Mouse (Mus musculus) intestine, embryonic 15.5 days (tissue): Measurements from ENCODE around the gene Zfp553. TPM values are rescaled to one million over a fixed set of nuclear protein-coding genes. Genes with fewer than 3 reads are reported as not detected.
A peak's percentile ranks its signal among the peaks of the same experiment; 100 is the strongest.

Source experiments
- ATAC-seq: fragments of 200-750 bp; cut with Nextera tagmentation; 2 replicates; pipeline ENCODE4 v1.8.0; 2017; ENCODE audit warnings: moderate TSS enrichment, moderate library complexity
- H3K27ac ChIP-seq: fragments of 300-500 bp; sonication (generic); 2 replicates; pipeline ENCODE4 v1.5.1; 2015; ENCODE audit warnings: mild to moderate bottlenecking, inconsistent platforms
- H3K27me3 ChIP-seq: fragments of 300-500 bp; sonication (generic); replicated peaks from 2 replicates; pipeline ENCODE4 v1.6.1; 2015; ENCODE audit warnings: inconsistent platforms
- H3K36me3 ChIP-seq: fragments of 300-500 bp; sonication (generic); 2 replicates; pipeline ENCODE4 v1.6.1; 2015; ENCODE audit warnings: inconsistent platforms
- H3K4me1 ChIP-seq: fragments of 300-500 bp; sonication (generic); replicated peaks from 2 replicates; pipeline ENCODE4 v1.6.1; 2015; ENCODE audit warnings: inconsistent platforms
- H3K4me2 ChIP-seq: fragments of 300-500 bp; sonication (generic); replicated peaks from 2 replicates; pipeline ENCODE4 v1.6.1; 2015; ENCODE audit warnings: mild to moderate bottlenecking, inconsistent platforms
- H3K4me3 ChIP-seq: fragments of 300-500 bp; sonication (generic); replicated peaks from 2 replicates; pipeline ENCODE4 v1.5.1; 2015; ENCODE audit warnings: inconsistent platforms
- H3K9ac ChIP-seq: fragments of 300-500 bp; sonication (generic); 2 replicates; pipeline ENCODE4 v1.6.1; 2015; ENCODE audit warnings: inconsistent platforms
- H3K9me3 ChIP-seq: fragments of 300-500 bp; sonication (generic); 2 replicates; pipeline ENCODE4 v1.6.1; 2016; ENCODE audit warnings: inconsistent platforms
- WGBS: fragments of 180-500 bp; shearing (Covaris S2); methylation state at CpG from one replicate; pipeline ENCODE4 v1.1.7; 2015; 5-methylcytosine and 5-hydroxymethylcytosine counted together
- polyA plus RNA-seq: library from polyadenylated mRNA; unstranded; fragments of >200 nt; fragmentation: Nextera tagmentation; extraction: Ambion mirVana; gene quantifications from 2 replicates; pipeline ENCODE4 v1.2.1, GENCODE M21; 2015

Zfp553 gene
- polyA plus RNA-seq, 1 experiment from 2014 or later = 24.7 TPM

- ATAC-seq = peak; percentile 97
- Histone ChIP-seq H3K4me1 (peaks cover 20% of the 10 kb centered on the region), H3K9ac (peak within 1 kb of the TSS; percentile 73), H3K4me3 (peak within 1 kb of the TSS; percentile 82), H3K27ac (peak within 1 kb of the TSS; percentile 93), H3K27me3 (no peaks in the 10 kb centered on the region), H3K4me2 (peak within 1 kb of the TSS; percentile 86), H3K36me3 (peaks cover 38% of the 10 kb centered on the region), H3K9me3 (no peaks in the 10 kb centered on the region)
- under 1% methylated on average over 51 of the region's 51 CpGs for WGBS
These were observed 37.1 kb upstream of the Zfp553 start, which contains the start of gene Cd2bp2 for GRCm38 (mm10) chr7:127195544-127196295. Cd2bp2 (minus strand) TSS chr7:127196050.

GRCm38 (mm10) chr7:127196484-127196883 lies 36.4 kb upstream of the Zfp553 start:
- H3K36me3 ChIP-seq = peaks cover 45% of the 10 kb centered on the region
- ATAC-seq = no peak

GRCm38 (mm10) chr7:127206606-127207005 lies 26.3 kb upstream of the Zfp553 start:
- H3K4me3 ChIP-seq = peak overlapping the region; percentile 90
- H3K27ac ChIP-seq = 0 out of 2 replicates have a peak overlapping the region, but pooled peaks have one; percentile 87
- peak overlapping the region; percentile 93 for H3K4me2 ChIP-seq
- peaks cover 10% of the 10 kb centered on the region; the same call in 1 of the 2 replicates for H3K36me3 ChIP-seq
- ATAC-seq = no peak
- H3K9me3 ChIP-seq = no peaks in the 10 kb centered on the region
- peaks cover 22% of the 10 kb centered on the region for H3K4me1 ChIP-seq
- H3K27me3 ChIP-seq = no peaks in the 10 kb centered on the region
- 57% methylated on average over 2 of the region's 2 CpGs for WGBS
- H3K9ac ChIP-seq = peak overlapping the region; percentile 95

More at GRCm38 (mm10) chr7:127196484-127196883, 36.4 kb upstream of the Zfp553 start:
- Histone ChIP-seq H3K9me3 (no peaks in the 10 kb centered on the region), H3K4me1 (peaks cover 20% of the 10 kb centered on the region), H3K4me3 (peak overlapping the region; percentile 82), H3K4me2 (peak overlapping the region; percentile 86), H3K27me3 (no peaks in the 10 kb centered on the region), H3K9ac (peak overlapping the region; percentile 64), H3K27ac (peak overlapping the region; percentile 84)
- WGBS = 56% methylated on average over 11 of the region's 11 CpGs

- Histone ChIP-seq H3K4me2 (peak overlapping the region; percentile 93), H3K9ac (peak overlapping the region; percentile 95), H3K27ac (peak overlapping the region; percentile 87), H3K4me1 (peaks cover 22% of the 10 kb centered on the region), H3K4me3 (peak overlapping the region; percentile 90), H3K36me3 (peaks cover 8% of the 10 kb centered on the region; the same call in 1 of the 2 replicates), H3K27me3 (no peaks in the 10 kb centered on the region), H3K9me3 (no peaks in the 10 kb centered on the region)
- WGBS = under 1% methylated on average over 52 of the region's 53 CpGs
- ATAC-seq = peak; percentile 21
These were observed 25.2 kb upstream of the Zfp553 start for GRCm38 (mm10) chr7:127207374-127208294.

- H3K4me1 ChIP-seq = peaks cover 22% of the 10 kb centered on the region
- H3K27me3 ChIP-seq = no peaks in the 10 kb centered on the region
- 0 out of 2 replicates have a peak, but pooled peaks cover 3% of the 10 kb centered on the region for H3K36me3 ChIP-seq
- H3K4me3 ChIP-seq = peak within 1 kb of the TSS; percentile 90
- WGBS = under 1% methylated on average over 26 of the region's 44 CpGs
- peak within 1 kb of the TSS; percentile 87 for H3K27ac ChIP-seq
- peak within 1 kb of the TSS; percentile 95 for H3K9ac ChIP-seq
- H3K4me2 ChIP-seq = peak within 1 kb of the TSS; percentile 93
- peak; percentile 61 for ATAC-seq
- H3K9me3 ChIP-seq = no peaks in the 10 kb centered on the region
These were observed 24.6 kb upstream of the Zfp553 start, which contains the start of gene Tbc1d10b for GRCm38 (mm10) chr7:127208295-127208552. Tbc1d10b (minus strand) TSS chr7:127208468.

- Histone ChIP-seq H3K9me3 (no peaks in the 10 kb centered on the region), H3K27me3 (no peaks in the 10 kb centered on the region), H3K4me2 (peak within 1 kb of the TSS; percentile 93), H3K27ac (peak within 1 kb of the TSS; percentile 87), H3K36me3 (no peaks in the 10 kb centered on the region), H3K4me1 (peaks cover 22% of the 10 kb centered on the region), H3K9ac (peak within 1 kb of the TSS; percentile 95), H3K4me3 (peak within 1 kb of the TSS; percentile 90)
- WGBS = under 1% methylated on average over 44 of the region's 44 CpGs
- peak; percentile 93 for ATAC-seq
These were observed 24.1 kb upstream of the Zfp553 start, which contains the start of gene Mylpf for GRCm38 (mm10) chr7:127208553-127209438. Mylpf (plus strand) TSS chr7:127208890.

GRCm38 (mm10) chr7:127209851-127210250 lies 23.0 kb upstream of the Zfp553 start:
- no peak overlapping the region for H3K9ac ChIP-seq
- peak overlapping the region; percentile 79 for H3K4me2 ChIP-seq
- no peaks in the 10 kb centered on the region for H3K27me3 ChIP-seq
- no peaks in the 10 kb centered on the region for H3K36me3 ChIP-seq
- no peak overlapping the region; the same call in 1 of the 2 replicates for H3K27ac ChIP-seq
- H3K4me3 ChIP-seq = no peak overlapping the region; the same call in 1 of the 2 replicates
- H3K4me1 ChIP-seq = peaks cover 25% of the 10 kb centered on the region
- 72% methylated on average over 5 of the region's 5 CpGs for WGBS
- no peaks in the 10 kb centered on the region for H3K9me3 ChIP-seq
- no peak for ATAC-seq

GRCm38 (mm10) chr7:127210266-127210665 lies 22.6 kb upstream of the Zfp553 start:
- Histone ChIP-seq H3K4me3 (no peak overlapping the region), H3K4me1 (peaks cover 28% of the 10 kb centered on the region), H3K9me3 (no peaks in the 10 kb centered on the region), H3K27ac (no peak overlapping the region), H3K36me3 (no peaks in the 10 kb centered on the region), H3K27me3 (no peaks in the 10 kb centered on the region), H3K4me2 (no peak overlapping the region), H3K9ac (no peak overlapping the region)
- 89% methylated on average over 4 of the region's 4 CpGs for WGBS
- no peak for ATAC-seq

GRCm38 (mm10) chr7:127211014-127211745 lies 21.7 kb upstream of the Zfp553 start:
- H3K36me3 ChIP-seq = no peaks in the 10 kb centered on the region
- H3K9ac ChIP-seq = no peak overlapping the region
- WGBS = 73% methylated on average over 5 of the region's 5 CpGs
- H3K4me3 ChIP-seq = no peak overlapping the region
- no peak overlapping the region for H3K4me2 ChIP-seq
- H3K27ac ChIP-seq = no peak overlapping the region
- no peaks in the 10 kb centered on the region for H3K9me3 ChIP-seq
- ATAC-seq = no peak
- peaks cover 27% of the 10 kb centered on the region for H3K4me1 ChIP-seq
- no peaks in the 10 kb centered on the region for H3K27me3 ChIP-seq

- Histone ChIP-seq H3K4me2 (no peak overlapping the region), H3K36me3 (no peaks in the 10 kb centered on the region), H3K4me1 (peaks cover 15% of the 10 kb centered on the region), H3K4me3 (no peak overlapping the region), H3K9me3 (no peaks in the 10 kb centered on the region), H3K27ac (no peak overlapping the region), H3K27me3 (no peaks in the 10 kb centered on the region), H3K9ac (no peak overlapping the region)
- 88% methylated on average over 12 of the region's 12 CpGs for WGBS
- no peak for ATAC-seq
These were observed 20.2 kb upstream of the Zfp553 start for GRCm38 (mm10) chr7:127212432-127213250.
